Mouse (Mus musculus): ENCODE measurements around the gene Gtdc1.

The Gtdc1 gene

GRCm38 (mm10) chr2:44927482-44927811 is at the start of gene Gtdc1:
Gene Gtdc1, minus strand, starts transcription at chr2:44927657.
- in situ Hi-C loops (cut with MboI, MseI) = loop anchor here (5.0 kb wide), 1 partner anchor 35 kb away; no protein-coding TSS in a partner anchor

DNA sequence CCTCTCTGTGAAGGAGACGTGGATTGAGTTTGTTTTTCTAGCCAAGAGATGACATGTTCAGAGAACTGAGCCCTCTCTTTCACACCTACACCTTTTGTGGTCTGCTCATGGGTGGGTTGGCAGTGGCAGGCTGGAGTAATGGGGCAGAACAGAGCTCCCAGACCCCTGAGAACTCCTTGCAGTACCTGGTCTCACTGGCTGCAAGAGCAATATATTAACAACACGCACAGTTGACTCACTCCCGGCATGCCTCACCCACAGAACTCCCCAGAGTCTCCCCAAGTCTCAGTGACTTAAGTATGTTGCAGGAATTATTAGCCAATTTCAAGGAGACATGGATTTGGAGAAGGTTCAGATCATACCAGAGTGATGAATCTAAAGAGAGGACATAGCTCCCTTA is 49.6 kb upstream of the Gtdc1 start:
- in situ Hi-C loops (cut with MboI, MseI) = no loop called here

DNA sequence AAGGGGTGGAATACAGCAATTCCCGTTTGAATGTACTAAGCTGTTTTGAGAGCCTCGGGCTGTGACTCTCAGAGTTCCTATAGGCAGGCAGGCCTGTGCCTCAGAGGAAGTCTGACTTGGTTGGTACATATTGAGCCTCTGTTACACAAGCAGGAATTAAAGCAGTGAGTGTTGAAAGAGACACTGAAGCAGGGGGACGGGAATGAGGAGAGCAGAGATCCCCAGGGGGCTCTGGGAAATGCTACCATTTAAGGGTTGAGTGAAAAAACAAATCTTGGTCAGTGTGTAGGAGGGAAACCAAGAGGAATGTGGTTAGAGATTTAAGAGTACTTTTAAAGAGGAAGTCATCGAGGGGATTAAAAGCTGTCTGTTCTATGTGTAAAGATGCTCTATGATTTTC is 49.0 kb upstream of the Gtdc1 start:
- in situ Hi-C loops (cut with MboI, MseI) = no loop called here

DNA sequence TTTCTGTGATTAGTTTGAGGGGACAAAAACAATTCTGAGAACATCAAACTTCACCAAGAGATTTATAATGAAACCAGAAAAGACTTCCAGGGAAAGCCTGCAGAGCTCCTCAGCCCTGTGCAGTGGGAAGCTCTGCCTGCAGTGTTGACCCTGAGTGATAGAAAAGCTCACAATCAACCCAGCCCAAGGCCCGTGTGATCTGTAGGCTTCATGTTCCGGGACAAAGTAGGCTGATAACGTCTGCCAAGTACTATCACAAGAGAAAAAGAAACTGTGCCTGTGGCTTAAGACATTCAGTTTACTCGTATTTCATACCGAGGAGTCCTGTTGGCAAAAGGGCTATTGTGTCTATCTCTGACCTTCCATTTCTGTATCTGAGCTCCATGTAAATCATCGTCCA is 46.4 kb upstream of the Gtdc1 start:
- in situ Hi-C loops (cut with MboI, MseI) = no loop called here

- in situ Hi-C loops (cut with MboI, MseI) = no loop called here
Measured at GRCm38 (mm10) chr2:44970087-44970646, 42.7 kb upstream of the Gtdc1 start.

GRCm38 (mm10) chr2:44969640-44970039 is 42.2 kb upstream of the Gtdc1 start:
- in situ Hi-C loops (cut with MboI, MseI) = no loop called here

GRCm38 (mm10) chr2:44969226-44969625 is 41.8 kb upstream of the Gtdc1 start:
- in situ Hi-C loops (cut with MboI, MseI) = no loop called here

- in situ Hi-C loops (cut with MboI, MseI) = no loop called here
Measured at GRCm38 (mm10) chr2:44965834-44966555, 38.5 kb upstream of the Gtdc1 start.

DNA sequence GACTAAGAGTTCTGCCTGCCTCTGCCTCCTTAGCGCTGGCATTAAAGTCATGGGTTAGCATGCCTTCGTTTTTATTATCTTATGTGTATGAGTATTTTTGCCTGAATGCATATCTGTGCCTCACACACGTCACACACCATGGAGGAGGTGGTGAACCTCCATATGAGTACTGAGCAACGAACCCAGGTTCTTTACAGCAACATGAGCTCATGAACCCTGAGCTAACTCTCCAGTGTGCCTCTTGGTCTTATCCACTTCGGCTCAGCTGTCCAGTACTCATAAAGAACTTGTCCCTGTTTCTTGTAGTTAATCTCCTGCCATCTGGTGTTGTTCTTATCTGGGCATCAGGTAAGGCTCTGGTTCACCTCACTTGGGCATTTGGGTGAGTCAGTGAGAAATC is 35.2 kb upstream of the Gtdc1 start:
- in situ Hi-C loops (cut with MboI, MseI) = loop anchor here (5.0 kb wide), 1 partner anchor 35 kb away; the partner anchor contains the start of gene Gtdc1

- in situ Hi-C loops (cut with MboI, MseI) = loop anchor here (5.0 kb wide), 1 partner anchor 34 kb away; the partner anchor contains the start of gene Gtdc1
Measured at GRCm38 (mm10) chr2:44961192-44961591, 33.7 kb upstream of the Gtdc1 start.

DNA sequence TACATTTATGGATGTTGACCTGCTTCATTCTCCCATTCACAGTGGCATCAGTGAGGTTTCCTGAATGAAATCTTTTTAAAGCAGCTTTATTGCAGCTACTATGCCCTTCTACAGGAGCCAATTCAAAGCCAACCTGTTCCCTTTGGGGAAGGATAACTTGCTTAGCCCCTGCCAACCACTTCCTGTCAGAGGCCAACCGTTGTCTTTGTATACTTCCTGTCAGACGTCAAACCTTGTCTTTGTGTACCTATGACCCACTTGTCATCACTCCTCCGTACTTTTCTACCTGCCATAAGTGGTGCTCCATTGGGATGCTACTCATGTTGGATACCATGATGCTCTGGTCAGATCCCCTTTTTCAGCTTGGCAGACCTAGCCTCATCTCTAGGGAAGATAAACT is 33.1 kb upstream of the Gtdc1 start:
- in situ Hi-C loops (cut with MboI, MseI) = loop anchor here (5.0 kb wide), 1 partner anchor 33 kb away; the partner anchor contains the start of gene Gtdc1

GRCm38 (mm10) chr2:44957329-44957797 is 29.9 kb upstream of the Gtdc1 start:
- in situ Hi-C loops (cut with MboI, MseI) = no loop called here

DNA sequence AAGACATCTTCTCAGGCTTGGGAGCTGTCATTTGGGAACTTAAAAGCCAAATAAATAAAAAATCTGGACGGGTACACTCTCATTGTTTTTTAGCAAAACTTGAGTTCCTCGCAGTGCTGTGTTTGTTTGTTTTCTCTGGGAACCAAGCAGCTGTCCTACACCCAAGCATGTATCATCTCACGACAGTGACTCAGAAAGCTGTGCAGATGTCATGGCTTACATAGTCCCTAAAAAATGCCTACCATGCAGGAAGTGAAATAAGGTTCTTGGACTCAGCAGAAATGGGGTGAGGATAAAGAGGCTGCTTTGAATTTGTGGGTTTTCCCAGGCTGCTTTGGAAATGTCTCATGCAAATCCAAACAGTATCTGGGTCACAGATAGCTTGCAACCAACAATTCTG is 28.8 kb upstream of the Gtdc1 start:
- in situ Hi-C loops (cut with MboI, MseI) = no loop called here

GRCm38 (mm10) chr2:44955506-44955905 is 28.0 kb upstream of the Gtdc1 start:
- in situ Hi-C loops (cut with MboI, MseI) = no loop called here

DNA sequence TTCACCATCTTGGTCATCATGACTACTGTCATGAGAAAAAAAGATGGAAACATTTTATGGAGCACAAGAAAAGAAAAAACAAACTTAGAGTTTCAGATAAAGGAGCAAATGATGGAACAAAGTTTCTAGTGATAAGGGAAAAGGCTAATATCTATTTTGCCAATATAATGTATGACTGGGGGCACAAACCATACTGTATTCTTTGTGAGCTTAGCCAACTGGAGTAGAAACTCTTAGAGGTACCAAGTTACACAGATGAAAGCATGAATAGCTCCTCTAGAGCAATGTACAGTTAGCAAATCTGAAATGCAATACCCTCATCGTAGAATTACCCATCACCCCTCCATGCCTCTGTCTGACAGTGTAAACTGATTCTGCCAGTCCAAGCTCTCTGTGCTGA is 26.7 kb upstream of the Gtdc1 start:
- in situ Hi-C loops (cut with MboI, MseI) = no loop called here

DNA sequence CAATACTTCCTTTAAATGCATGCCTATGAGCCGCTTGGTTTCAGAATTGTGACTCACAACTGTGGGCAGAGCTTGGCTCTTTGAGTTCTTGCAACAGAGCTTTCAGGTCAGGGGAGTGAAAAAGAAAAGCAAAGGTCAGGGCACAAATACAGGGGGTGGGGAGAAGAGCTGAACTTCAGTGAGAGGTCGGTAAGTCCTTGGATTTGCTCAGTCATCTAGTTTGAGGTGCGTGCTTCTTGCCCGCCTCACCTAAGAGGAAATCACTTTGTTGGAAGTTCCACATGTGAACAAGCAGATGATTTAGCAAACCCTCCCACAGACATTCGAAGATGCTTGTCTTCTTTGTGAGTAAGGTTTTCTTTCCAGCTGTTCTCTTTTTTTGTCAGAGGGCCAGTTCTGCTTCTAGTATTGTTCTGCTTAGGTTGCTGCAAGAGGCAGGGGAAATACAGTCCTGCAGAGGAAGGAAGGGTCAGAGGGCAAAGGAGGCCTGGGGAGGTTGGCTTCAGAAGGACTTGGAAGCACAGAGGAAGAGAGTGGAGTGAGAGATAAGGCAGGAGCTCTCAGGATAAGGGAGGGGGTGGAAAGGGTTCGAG is 25.5 kb upstream of the Gtdc1 start:
- in situ Hi-C loops (cut with MboI, MseI) = no loop called here

- in situ Hi-C loops (cut with MboI, MseI) = no loop called here
Measured at GRCm38 (mm10) chr2:44951651-44952213, 24.3 kb upstream of the Gtdc1 start.

GRCm38 (mm10) chr2:44944689-44945088 is 17.2 kb upstream of the Gtdc1 start:
- in situ Hi-C loops (cut with MboI, MseI) = no loop called here

- in situ Hi-C loops (cut with MboI, MseI) = no loop called here
Measured at GRCm38 (mm10) chr2:44930951-44931350, 3.5 kb upstream of the Gtdc1 start.

- in situ Hi-C loops (cut with MboI, MseI) = loop anchor here (5.0 kb wide), 1 partner anchor 34 kb away; no protein-coding TSS in a partner anchor
Measured at GRCm38 (mm10) chr2:44928631-44929030, 1.2 kb upstream of the Gtdc1 start.

GRCm38 (mm10) chr2:44926683-44927481 is 575 bp downstream of the Gtdc1 start:
- in situ Hi-C loops (cut with MboI, MseI) = loop anchor here (5.0 kb wide), 1 partner anchor 35 kb away; no protein-coding TSS in a partner anchor
